Mouse (Mus musculus): ENCODE measurements around the gene Spdef.

DNA sequence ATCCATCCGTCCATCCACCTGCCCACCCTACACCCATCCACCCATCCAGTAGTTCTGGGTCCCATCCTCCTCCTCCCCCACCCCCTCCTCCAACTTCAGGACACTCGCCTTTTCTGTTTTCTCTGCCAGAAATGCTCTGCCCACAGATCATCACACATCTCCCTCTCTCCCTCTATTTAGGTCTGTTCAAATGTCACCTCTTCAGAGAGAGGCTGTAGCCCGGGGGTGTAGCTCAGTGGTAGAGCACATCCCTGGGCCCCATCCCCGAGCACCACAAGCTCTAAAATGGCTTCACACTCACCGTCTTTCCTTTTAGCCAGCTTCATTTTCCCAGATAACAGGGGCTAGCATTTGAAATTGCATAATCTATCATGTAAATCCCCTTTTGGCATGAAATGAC, 51.0 kb downstream of the Spdef start:
- no peak for TF ChIP-seq EP300 (IDR thresholded peaks at IDR 0.05)
- no peak for TF ChIP-seq CTCF (IDR thresholded peaks at IDR 0.05)

Measured in lung, postnatal 0 days (tissue).